Mouse (Mus musculus) heart, embryonic 11.5 days (tissue): ENCODE data around the gene Cand2. TPM values are rescaled to one million over a fixed set of nuclear protein-coding genes. Genes with fewer than 3 reads are reported as not detected.
A peak's percentile ranks its signal among the peaks of the same experiment; 100 is the strongest.

Experiments
- ATAC-seq: fragments of 200-750 bp; cut with Nextera tagmentation; replicated peaks from 2 replicates; pipeline ENCODE4 v1.8.0; 2017; ENCODE audit warnings: moderate library complexity; ENCODE audit not compliant: insufficient number of reproducible peaks, low FRiP score, low TSS enrichment
- H3K27ac ChIP-seq: fragments of 300-500 bp; sonication (generic); 2 replicates; pipeline ENCODE4 v1.5.1; 2014; ENCODE audit warnings: mild to moderate bottlenecking, low read depth, low read length
- H3K27me3 ChIP-seq: fragments of 300-500 bp; sonication (generic); 2 replicates; pipeline ENCODE4 v1.6.1; 2014; ENCODE audit warnings: mild to moderate bottlenecking, low read length, mixed read lengths; ENCODE audit not compliant: control insufficient read depth, insufficient read depth
- H3K36me3 ChIP-seq: fragments of 300-500 bp; sonication (generic); 2 replicates; pipeline ENCODE4 v1.6.1; 2014; ENCODE audit warnings: mild to moderate bottlenecking, low read length, moderate library complexity, mixed read lengths; ENCODE audit not compliant: control insufficient read depth, insufficient read depth
- H3K4me1 ChIP-seq: fragments of 300-500 bp; sonication (generic); 2 replicates; pipeline ENCODE4 v1.6.1; 2014; ENCODE audit warnings: low read length; ENCODE audit not compliant: control insufficient read depth, insufficient read depth
- H3K4me2 ChIP-seq: fragments of 300-500 bp; sonication (generic); 2 replicates; pipeline ENCODE4 v1.6.1; 2014; ENCODE audit warnings: mild to moderate bottlenecking, moderate library complexity
- H3K4me3 ChIP-seq: fragments of 300-500 bp; sonication (generic); 2 replicates; pipeline ENCODE4 v1.5.1; 2014; ENCODE audit warnings: low read depth, low read length
- H3K9ac ChIP-seq: fragments of 300-500 bp; sonication (generic); 2 replicates; pipeline ENCODE4 v1.6.1; 2014; ENCODE audit warnings: mild to moderate bottlenecking, low read depth, low read length, moderate library complexity
- H3K9me3 ChIP-seq: fragments of 300-500 bp; sonication (generic); replicated peaks from 2 replicates; pipeline ENCODE4 v1.6.1; 2016; ENCODE audit warnings: low read length; ENCODE audit not compliant: control insufficient read depth
- WGBS: fragments of 180-500 bp; shearing (Covaris S2); extraction: QIAGEN DNeasy Blood & Tissue Kit; methylation state at CpG from one replicate; pipeline ENCODE4 v1.1.7; 2014; ENCODE audit not compliant: insufficient replicate concordance; 5-methylcytosine and 5-hydroxymethylcytosine counted together
- polyA plus RNA-seq: library from polyadenylated mRNA; unstranded; fragments of >200 nt; fragmentation: Nextera tagmentation; extraction: Ambion mirVana; gene quantifications from 2 replicates; pipeline ENCODE4 v1.2.1, GENCODE M21; 2014

The Cand2 gene
- polyA plus RNA-seq, 1 experiment from 2014 or later: 38.8 TPM

- H3K27ac ChIP-seq: no peak overlapping the region
- no peak for ATAC-seq
- no peak overlapping the region for H3K4me3 ChIP-seq
- H3K4me1 ChIP-seq: no peaks in the 10 kb centered on the region
- no peaks in the 10 kb centered on the region for H3K36me3 ChIP-seq
- no peak overlapping the region for H3K9ac ChIP-seq
- H3K27me3 ChIP-seq: no peaks in the 10 kb centered on the region
- 81% methylated on average over 1 of the region's 1 CpGs for WGBS
- H3K9me3 ChIP-seq: no peaks in the 10 kb centered on the region
- no peak overlapping the region for H3K4me2 ChIP-seq
Observed at GRCm38 (mm10) chr6:115746326-115746725, 28.0 kb upstream of the Cand2 start.

- ATAC-seq: no peak
- Histone ChIP-seq H3K9ac (no peak overlapping the region), H3K4me2 (no peak overlapping the region), H3K36me3 (no peaks in the 10 kb centered on the region), H3K4me1 (peaks cover 9% of the 10 kb centered on the region), H3K27ac (no peak overlapping the region), H3K4me3 (no peak overlapping the region), H3K27me3 (no peaks in the 10 kb centered on the region), H3K9me3 (no peaks in the 10 kb centered on the region)
- WGBS: 47% methylated on average over 7 of the region's 7 CpGs
Observed at GRCm38 (mm10) chr6:115755536-115755935, 18.8 kb upstream of the Cand2 start.

- WGBS: 52% methylated on average over 9 of the region's 9 CpGs
- H3K27ac ChIP-seq: no peak overlapping the region
- H3K27me3 ChIP-seq: no peaks in the 10 kb centered on the region
- no peak overlapping the region for H3K4me2 ChIP-seq
- no peaks in the 10 kb centered on the region for H3K9me3 ChIP-seq
- no peaks in the 10 kb centered on the region for H3K36me3 ChIP-seq
- ATAC-seq: no peak
- H3K4me3 ChIP-seq: no peak overlapping the region
- peaks cover 32% of the 10 kb centered on the region for H3K4me1 ChIP-seq
- H3K9ac ChIP-seq: no peak overlapping the region
Observed at GRCm38 (mm10) chr6:115758981-115759435, 15.3 kb upstream of the Cand2 start.

- Histone ChIP-seq H3K4me2 (no peak overlapping the region), H3K4me1 (peaks cover 34% of the 10 kb centered on the region), H3K27me3 (no peaks in the 10 kb centered on the region), H3K9ac (no peak overlapping the region), H3K9me3 (no peaks in the 10 kb centered on the region), H3K27ac (no peak overlapping the region), H3K36me3 (no peaks in the 10 kb centered on the region), H3K4me3 (no peak overlapping the region)
- 45% methylated on average over 5 of the region's 5 CpGs for WGBS
- ATAC-seq: no peak
Observed at GRCm38 (mm10) chr6:115759461-115759860, 14.9 kb upstream of the Cand2 start.

- WGBS: 90% methylated on average over 4 of the region's 4 CpGs
- Histone ChIP-seq H3K9me3 (no peaks in the 10 kb centered on the region), H3K36me3 (no peaks in the 10 kb centered on the region), H3K4me2 (no peak overlapping the region), H3K27ac (no peak overlapping the region), H3K4me3 (no peak overlapping the region), H3K4me1 (peaks cover 34% of the 10 kb centered on the region), H3K9ac (no peak overlapping the region), H3K27me3 (no peaks in the 10 kb centered on the region)
- no peak for ATAC-seq
Observed at GRCm38 (mm10) chr6:115760137-115760536, 14.2 kb upstream of the Cand2 start.

- no peak for ATAC-seq
- Histone ChIP-seq H3K4me3 (no peak overlapping the region), H3K9ac (no peak overlapping the region), H3K27ac (no peak overlapping the region), H3K9me3 (no peaks in the 10 kb centered on the region), H3K36me3 (no peaks in the 10 kb centered on the region), H3K4me2 (no peak overlapping the region; the same call in 1 of the 2 replicates), H3K4me1 (peaks cover 27% of the 10 kb centered on the region), H3K27me3 (no peaks in the 10 kb centered on the region)
- WGBS: 33% methylated on average over 4 of the region's 4 CpGs
Observed at GRCm38 (mm10) chr6:115760982-115761381, 13.4 kb upstream of the Cand2 start.

- H3K4me1 ChIP-seq: peaks cover 27% of the 10 kb centered on the region
- H3K4me2 ChIP-seq: peak within 1 kb of the TSS; percentile 43
- 3% methylated on average over 9 of the region's 9 CpGs for WGBS
- H3K9ac ChIP-seq: peak within 1 kb of the TSS; percentile 54; the same call in 1 of the 2 replicates
- H3K9me3 ChIP-seq: no peaks in the 10 kb centered on the region
- no peaks in the 10 kb centered on the region for H3K36me3 ChIP-seq
- no peak within 1 kb of the TSS for H3K4me3 ChIP-seq
- peak within 1 kb of the TSS; percentile 75 for H3K27ac ChIP-seq
- ATAC-seq: no peak
- no peaks in the 10 kb centered on the region for H3K27me3 ChIP-seq
Observed at GRCm38 (mm10) chr6:115761995-115762756, 12.2 kb upstream of the Cand2 start, which contains the start of gene Tmem40. TSS of gene Tmem40 (minus strand) at chr6:115762410.

- Histone ChIP-seq H3K4me3 (no peak overlapping the region), H3K27ac (peak overlapping the region; percentile 95), H3K9ac (peak overlapping the region; percentile 47; the same call in 1 of the 2 replicates), H3K9me3 (no peaks in the 10 kb centered on the region), H3K4me1 (peaks cover 25% of the 10 kb centered on the region), H3K36me3 (no peaks in the 10 kb centered on the region), H3K27me3 (no peaks in the 10 kb centered on the region), H3K4me2 (peak overlapping the region; percentile 37; the same call in 1 of the 2 replicates)
- peak; percentile 87 for ATAC-seq
- 6% methylated on average over 7 of the region's 7 CpGs for WGBS
Observed at GRCm38 (mm10) chr6:115764179-115764578, 10.2 kb upstream of the Cand2 start.

- Histone ChIP-seq H3K27ac (no peak overlapping the region), H3K9me3 (no peaks in the 10 kb centered on the region), H3K27me3 (no peaks in the 10 kb centered on the region), H3K4me2 (no peak overlapping the region), H3K36me3 (no peaks in the 10 kb centered on the region), H3K4me3 (no peak overlapping the region), H3K9ac (no peak overlapping the region), H3K4me1 (peaks cover 15% of the 10 kb centered on the region)
- WGBS: 39% methylated on average over 9 of the region's 9 CpGs
- ATAC-seq: no peak
Observed at GRCm38 (mm10) chr6:115767357-115767756, 7.0 kb upstream of the Cand2 start.
